Mouse (Mus musculus): Measurements from ENCODE around the gene Usp34. TPM values are rescaled to one million over a fixed set of nuclear protein-coding genes. Genes with fewer than 3 reads are reported as not detected.
A peak's percentile ranks its signal among the peaks of the same experiment; 100 is the strongest.
"Not testable (repeated sequence)": the region's sequence is repeated elsewhere in the genome, so short reads cannot be mapped to it uniquely, and the experiment has no call there.

Gene Usp34
- polyA plus RNA-seq, 1 experiment from 2014 or later: 19.7 TPM

DNA sequence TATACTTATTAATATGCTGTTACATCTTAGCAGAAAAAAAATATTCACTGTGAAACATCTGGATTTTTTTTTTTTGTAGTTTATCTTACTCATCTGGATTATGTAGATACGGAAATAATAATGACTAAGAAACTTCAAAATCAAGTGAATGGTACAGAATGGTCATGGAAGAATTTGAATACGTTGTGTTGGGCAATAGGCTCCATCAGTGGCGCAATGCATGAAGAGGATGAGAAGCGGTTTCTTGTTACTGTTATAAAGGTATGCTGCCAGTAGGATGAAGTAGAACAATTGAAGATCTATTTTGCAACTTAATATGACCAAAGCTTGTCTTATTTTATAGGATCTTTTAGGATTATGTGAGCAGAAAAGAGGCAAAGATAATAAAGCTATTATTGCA, 22.2 kb upstream of the Usp34 start:
- Histone ChIP-seq H3K4me3 (ENCODE audit: low read depth, low read length) (no peak overlapping the region), H3K4me1 (replicated peaks; ENCODE audit: control insufficient read depth, insufficient read depth, low read length) (no peaks in the 10 kb centered on the region), H3K4me2 (no peak overlapping the region), H3K9me3 (ENCODE audit: control insufficient read depth, low read length) (no peaks in the 10 kb centered on the region), H3K9ac (ENCODE audit: low read depth, low read length) (no peak overlapping the region), H3K27ac (ENCODE audit: low read depth, low read length) (no peak overlapping the region), H3K27me3 (replicated peaks; ENCODE audit: control insufficient read depth, insufficient read depth, low read length) (no peaks in the 10 kb centered on the region), H3K36me3 (ENCODE audit: control insufficient read depth, insufficient read depth, low read length) (peaks cover 52% of the 10 kb centered on the region)
- DNase-seq (ENCODE audit: low spot score): no peak
- ATAC-seq (replicated peaks; ENCODE audit: low FRiP score): no peak
- WGBS: 92% methylated on average over 4 of the region's 4 CpGs

DNA sequence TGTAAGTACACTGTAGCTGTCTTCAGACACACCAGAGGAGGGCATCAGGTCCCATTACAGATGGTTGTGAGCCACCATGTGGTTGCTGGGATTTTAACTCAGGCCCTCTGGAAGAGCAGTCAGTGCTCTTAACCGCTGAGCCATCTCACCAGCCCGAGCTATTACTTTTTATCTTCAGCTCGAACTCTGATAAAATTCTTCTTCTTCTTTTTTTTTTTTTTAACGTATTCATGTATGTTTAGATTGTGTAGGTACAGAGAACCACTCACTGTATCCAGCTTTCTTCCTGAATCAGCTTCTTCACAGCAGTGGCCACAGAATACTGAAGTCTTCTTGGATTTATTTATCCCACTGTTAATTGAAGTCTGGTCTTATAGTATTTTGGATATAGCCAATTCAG, 17.8 kb upstream of the Usp34 start:
- H3K4me1 ChIP-seq (replicated peaks; ENCODE audit: control insufficient read depth, insufficient read depth, low read length); H3K4me2 ChIP-seq; ATAC-seq (replicated peaks; ENCODE audit: low FRiP score); H3K9ac ChIP-seq (ENCODE audit: low read depth, low read length); H3K9me3 ChIP-seq (ENCODE audit: control insufficient read depth, low read length); H3K4me3 ChIP-seq (ENCODE audit: low read depth, low read length); H3K27ac ChIP-seq (ENCODE audit: low read depth, low read length); DNase-seq (ENCODE audit: low spot score); H3K27me3 ChIP-seq (replicated peaks; ENCODE audit: control insufficient read depth, insufficient read depth, low read length): not testable (repeated sequence)
- WGBS: 76% methylated on average over 4 of the region's 4 CpGs
- peaks cover 44% of the 10 kb centered on the region for H3K36me3 ChIP-seq (ENCODE audit: control insufficient read depth, insufficient read depth, low read length)

DNA sequence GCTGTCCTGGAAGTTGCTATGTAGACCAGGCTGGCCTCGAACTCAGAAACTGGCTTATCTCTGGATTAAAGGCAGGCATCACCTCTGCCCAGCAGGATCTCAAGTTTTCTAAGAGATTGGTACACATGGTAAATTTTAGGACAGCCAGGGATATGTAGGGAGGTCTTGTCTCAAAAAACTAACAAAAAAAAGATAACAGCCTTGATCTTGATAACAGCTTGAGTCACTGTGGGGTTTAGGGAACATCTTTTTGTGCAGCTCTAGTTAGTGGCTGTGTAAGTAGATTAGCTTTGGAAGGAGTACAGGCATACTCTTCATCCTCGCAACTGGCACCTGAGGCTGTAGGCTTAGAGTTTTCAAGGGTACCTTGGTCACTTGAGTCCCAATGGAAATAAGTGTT, 9.3 kb upstream of the Usp34 start:
- H3K4me3 ChIP-seq (ENCODE audit: low read depth, low read length): no peak overlapping the region
- DNase-seq (ENCODE audit: low spot score) (no peak), ATAC-seq (replicated peaks; ENCODE audit: low FRiP score) (no peak)
- no peak overlapping the region for H3K4me2 ChIP-seq
- no peaks in the 10 kb centered on the region for H3K27me3 ChIP-seq (replicated peaks; ENCODE audit: control insufficient read depth, insufficient read depth, low read length)
- H3K27ac ChIP-seq (ENCODE audit: low read depth, low read length): no peak overlapping the region
- 94% methylated on average over 2 of the region's 2 CpGs for WGBS
- peaks cover 28% of the 10 kb centered on the region for H3K36me3 ChIP-seq (ENCODE audit: control insufficient read depth, insufficient read depth, low read length)
- H3K4me1 ChIP-seq (replicated peaks; ENCODE audit: control insufficient read depth, insufficient read depth, low read length): no peaks in the 10 kb centered on the region
- no peaks in the 10 kb centered on the region for H3K9me3 ChIP-seq (ENCODE audit: control insufficient read depth, low read length)
- H3K9ac ChIP-seq (ENCODE audit: low read depth, low read length): no peak overlapping the region

DNA sequence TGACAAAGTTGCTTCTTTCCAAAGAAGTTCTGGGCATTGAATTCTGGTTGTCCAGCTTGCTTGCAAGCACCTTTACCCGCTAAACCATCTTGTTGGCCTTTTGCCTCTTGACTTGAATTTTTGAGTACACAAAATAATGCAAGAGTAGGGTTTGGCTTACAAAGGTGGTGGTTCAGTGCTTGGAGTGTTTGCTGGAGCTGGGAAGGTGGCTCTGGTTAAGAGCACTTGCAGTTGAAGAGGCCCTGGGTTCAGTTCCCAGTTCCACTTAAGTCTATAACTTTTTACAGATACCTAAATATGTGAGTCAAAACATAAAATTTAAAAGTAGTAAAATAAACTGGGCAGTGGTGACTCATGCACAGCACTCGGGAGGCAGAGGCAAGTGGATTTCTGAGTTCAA, 8.4 kb upstream of the Usp34 start:
- Histone ChIP-seq H3K27ac (ENCODE audit: low read depth, low read length) (no peak overlapping the region), H3K4me3 (ENCODE audit: low read depth, low read length) (no peak overlapping the region), H3K4me2 (no peak overlapping the region), H3K9ac (ENCODE audit: low read depth, low read length) (no peak overlapping the region), H3K4me1 (replicated peaks; ENCODE audit: control insufficient read depth, insufficient read depth, low read length) (no peaks in the 10 kb centered on the region), H3K9me3 (ENCODE audit: control insufficient read depth, low read length) (no peaks in the 10 kb centered on the region), H3K36me3 (ENCODE audit: control insufficient read depth, insufficient read depth, low read length) (peaks cover 21% of the 10 kb centered on the region), H3K27me3 (replicated peaks; ENCODE audit: control insufficient read depth, insufficient read depth, low read length) (no peaks in the 10 kb centered on the region)
- 92% methylated on average over 2 of the region's 2 CpGs for WGBS
- DNase-seq (ENCODE audit: low spot score) (no peak), ATAC-seq (replicated peaks; ENCODE audit: low FRiP score) (no peak)

GRCm38 (mm10) chr11:23299910-23300309, 6.8 kb upstream of the Usp34 start:
- Histone ChIP-seq H3K9ac (ENCODE audit: low read depth, low read length) (no peak overlapping the region), H3K4me1 (replicated peaks; ENCODE audit: control insufficient read depth, insufficient read depth, low read length) (no peaks in the 10 kb centered on the region), H3K27me3 (replicated peaks; ENCODE audit: control insufficient read depth, insufficient read depth, low read length) (no peaks in the 10 kb centered on the region), H3K36me3 (ENCODE audit: control insufficient read depth, insufficient read depth, low read length) (peaks cover 9% of the 10 kb centered on the region), H3K4me2 (no peak overlapping the region), H3K27ac (ENCODE audit: low read depth, low read length) (no peak overlapping the region), H3K4me3 (ENCODE audit: low read depth, low read length) (no peak overlapping the region), H3K9me3 (ENCODE audit: control insufficient read depth, low read length) (no peaks in the 10 kb centered on the region)
- WGBS: 90% methylated on average over 1 of the region's 1 CpGs
- ATAC-seq (replicated peaks; ENCODE audit: low FRiP score) (0 out of 2 replicates have a peak, but pooled peaks have one; percentile 8), DNase-seq (ENCODE audit: low spot score) (no peak)

- Histone ChIP-seq H3K4me3 (ENCODE audit: low read depth, low read length) (no peak overlapping the region), H3K36me3 (ENCODE audit: control insufficient read depth, insufficient read depth, low read length) (no peaks in the 10 kb centered on the region), H3K27ac (ENCODE audit: low read depth, low read length) (no peak overlapping the region), H3K4me2 (no peak overlapping the region), H3K9ac (ENCODE audit: low read depth, low read length) (no peak overlapping the region), H3K4me1 (replicated peaks; ENCODE audit: control insufficient read depth, insufficient read depth, low read length) (no peaks in the 10 kb centered on the region), H3K27me3 (replicated peaks; ENCODE audit: control insufficient read depth, insufficient read depth, low read length) (no peaks in the 10 kb centered on the region), H3K9me3 (ENCODE audit: control insufficient read depth, low read length) (no peaks in the 10 kb centered on the region)
- DNase-seq (ENCODE audit: low spot score) (no peak), ATAC-seq (replicated peaks; ENCODE audit: low FRiP score) (no peak)
- 69% methylated on average over 1 of the region's 1 CpGs for WGBS
Measured at GRCm38 (mm10) chr11:23303126-23303525, 3.6 kb upstream of the Usp34 start.

DNA sequence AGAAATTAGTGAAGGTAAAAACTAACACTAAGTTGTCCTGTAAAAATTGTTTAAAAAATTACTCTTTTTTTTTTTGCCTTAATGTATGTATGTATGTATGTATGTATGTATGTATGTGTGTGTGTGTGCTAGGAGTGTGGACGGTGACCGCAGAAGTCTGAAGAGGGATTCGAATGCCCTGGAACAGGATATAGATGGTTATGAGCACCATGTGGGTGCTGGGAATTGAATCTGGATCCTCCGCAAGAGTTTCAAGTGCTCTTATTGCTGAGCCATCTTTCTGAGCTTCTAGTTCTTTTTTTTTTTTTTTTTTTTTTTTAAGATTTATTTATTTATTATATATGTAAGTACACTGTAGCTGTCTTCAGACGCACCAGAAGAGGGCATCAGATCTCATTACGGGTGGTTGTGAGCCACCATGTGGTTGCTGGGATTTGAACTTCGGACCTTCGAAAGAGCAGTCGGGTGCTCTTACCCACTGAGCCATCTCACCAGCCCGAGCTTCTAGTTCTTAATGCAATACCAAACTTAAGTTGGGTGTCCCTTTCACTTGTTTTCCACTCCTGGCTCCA, 1.5 kb upstream of the Usp34 start:
- peak overlapping the region; percentile 77 for H3K4me2 ChIP-seq
- not testable (repeated sequence) for DNase-seq (ENCODE audit: low spot score); H3K36me3 ChIP-seq (ENCODE audit: control insufficient read depth, insufficient read depth, low read length); H3K27me3 ChIP-seq (replicated peaks; ENCODE audit: control insufficient read depth, insufficient read depth, low read length); ATAC-seq (replicated peaks; ENCODE audit: low FRiP score); H3K9me3 ChIP-seq (ENCODE audit: control insufficient read depth, low read length)
- 41% methylated on average over 10 of the region's 10 CpGs for WGBS
- peaks cover 12% of the 10 kb centered on the region for H3K4me1 ChIP-seq (replicated peaks; ENCODE audit: control insufficient read depth, insufficient read depth, low read length)
- peak overlapping the region; percentile 99 for H3K9ac ChIP-seq (ENCODE audit: low read depth, low read length)
- peak overlapping the region; percentile 95 for H3K4me3 ChIP-seq (ENCODE audit: low read depth, low read length)
- H3K27ac ChIP-seq (ENCODE audit: low read depth, low read length): peak overlapping the region; percentile 98

- Histone ChIP-seq H3K27me3 (replicated peaks; ENCODE audit: control insufficient read depth, insufficient read depth, low read length) (no peaks in the 10 kb centered on the region), H3K4me2 (peak overlapping the region; percentile 77), H3K4me3 (ENCODE audit: low read depth, low read length) (peak overlapping the region; percentile 95), H3K9ac (ENCODE audit: low read depth, low read length) (peak overlapping the region; percentile 99), H3K27ac (ENCODE audit: low read depth, low read length) (peak overlapping the region; percentile 98), H3K9me3 (ENCODE audit: control insufficient read depth, low read length) (no peaks in the 10 kb centered on the region), H3K4me1 (replicated peaks; ENCODE audit: control insufficient read depth, insufficient read depth, low read length) (peaks cover 12% of the 10 kb centered on the region), H3K36me3 (ENCODE audit: control insufficient read depth, insufficient read depth, low read length) (no peaks in the 10 kb centered on the region)
- ATAC-seq (replicated peaks; ENCODE audit: low FRiP score) (peak; percentile 97), DNase-seq (ENCODE audit: low spot score) (peak; percentile 95)
- 0% methylated on average over 79 of the region's 98 CpGs for WGBS
Measured at GRCm38 (mm10) chr11:23305673-23306608, 754 bp upstream of the Usp34 start.

DNA sequence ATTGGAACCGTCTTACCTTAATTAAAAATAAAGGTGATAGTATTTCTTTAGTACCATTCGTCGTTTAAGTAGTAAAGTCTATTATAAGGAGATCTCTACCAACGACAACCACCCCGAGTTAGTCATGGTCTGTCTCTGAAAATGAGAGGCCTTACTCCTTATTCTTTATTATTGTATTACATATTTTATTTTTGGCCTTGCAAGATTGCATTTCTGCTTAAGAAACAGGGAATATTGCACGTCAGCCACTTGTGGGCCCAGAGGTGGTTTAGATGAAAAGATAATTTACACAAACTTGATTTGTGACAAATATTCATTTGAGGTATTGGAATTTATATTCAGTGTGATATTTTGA, 848 bp downstream of the Usp34 start:
- DNase-seq (ENCODE audit: low spot score): no peak
- WGBS: 3% methylated on average over 6 of the region's 6 CpGs
- H3K4me2 ChIP-seq: peak overlapping the region; percentile 75

More for the DNA sequence above, 848 bp downstream of the Usp34 start:
- H3K27me3 ChIP-seq (replicated peaks; ENCODE audit: control insufficient read depth, insufficient read depth, low read length): no peaks in the 10 kb centered on the region
- peaks cover 14% of the 10 kb centered on the region for H3K4me1 ChIP-seq (replicated peaks; ENCODE audit: control insufficient read depth, insufficient read depth, low read length)
- no peaks in the 10 kb centered on the region for H3K9me3 ChIP-seq (ENCODE audit: control insufficient read depth, low read length)
- peak overlapping the region; percentile 95 for H3K4me3 ChIP-seq (ENCODE audit: low read depth, low read length)
- H3K9ac ChIP-seq (ENCODE audit: low read depth, low read length): peak overlapping the region; percentile 99
- peak overlapping the region; percentile 98 for H3K27ac ChIP-seq (ENCODE audit: low read depth, low read length)
- no peak for ATAC-seq (replicated peaks; ENCODE audit: low FRiP score)
- peaks cover 2% of the 10 kb centered on the region; the same call in 1 of the 2 replicates for H3K36me3 ChIP-seq (ENCODE audit: control insufficient read depth, insufficient read depth, low read length)

Data from liver, embryonic 11.5 days (tissue).